Mouse (Mus musculus): ENCODE measurements at regions not wholly inside any gene's neighbourhood (a gene's known extent, or its start where the extent isn't known, plus 50 kb on each side); places are given as distances from the start of the nearest gene placed in this dataset.

DNA sequence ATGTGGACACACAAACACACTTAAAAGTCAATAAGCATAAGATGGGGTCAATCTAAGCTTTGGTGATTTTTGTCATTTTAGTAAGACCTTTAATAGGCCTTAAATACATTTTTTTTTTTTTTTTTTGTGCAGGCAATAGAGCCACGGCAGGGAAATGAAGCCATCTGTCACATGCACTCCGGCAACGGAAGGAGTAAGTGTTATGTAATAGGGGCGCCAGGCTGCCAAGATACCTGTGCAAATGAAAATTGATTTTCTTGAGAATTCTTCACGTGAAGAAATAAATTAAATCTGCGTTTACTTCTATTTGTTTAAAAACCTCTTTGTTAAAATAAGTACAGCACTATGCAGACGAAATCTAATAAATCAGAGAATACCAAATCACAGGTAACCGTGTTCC is 54.6 kb upstream of the Card11 start:
- TF ChIP-seq CTCF (conservative IDR thresholded peaks at IDR 0.05; ENCODE audit: low read length) (no peak), NANOG (IDR thresholded peaks at IDR 0.05; ENCODE audit: borderline replicate concordance, low read length) (no peak)

Measured in E14TG2a.4 (cell line).